Mouse (Mus musculus) hindbrain, embryonic 11.5 days (tissue): Measurements from ENCODE around the gene Trp53rka. TPM values are rescaled to one million over a fixed set of nuclear protein-coding genes. Genes with fewer than 3 reads are reported as not detected.
"Not testable (repeated sequence)": the region's sequence is repeated elsewhere in the genome, so short reads cannot be mapped to it uniquely, and the experiment has no call there.

ENCODE experiments used
- ATAC-seq: fragments of 200-750 bp; cut with Nextera tagmentation; 2 replicates; pipeline ENCODE4 v1.8.0; 2017; ENCODE audit warnings: mild to moderate bottlenecking, moderate TSS enrichment, moderate library complexity; ENCODE audit not compliant: low FRiP score
- DNase-seq: peaks from one replicate; pipeline ENCODE4 v3.0.0-alpha.2; 2015; ENCODE audit warnings: low spot score
- H3K27ac ChIP-seq: fragments of 300-500 bp; sonication (generic); 2 replicates; pipeline ENCODE4 v1.5.1; 2014; ENCODE audit warnings: mild to moderate bottlenecking, low read depth, low read length
- H3K27me3 ChIP-seq: fragments of 300-500 bp; sonication (generic); 2 replicates; pipeline ENCODE4 v1.6.1; 2014; ENCODE audit warnings: mild to moderate bottlenecking, low read length, moderate library complexity, mixed read lengths; ENCODE audit not compliant: control insufficient read depth, insufficient read depth
- H3K36me3 ChIP-seq: fragments of 300-500 bp; sonication (generic); 2 replicates; pipeline ENCODE4 v1.6.1; 2014; ENCODE audit warnings: mild to moderate bottlenecking, low read length, moderate library complexity, mixed read lengths; ENCODE audit not compliant: control insufficient read depth, insufficient read depth
- H3K4me1 ChIP-seq: fragments of 300-500 bp; sonication (generic); replicated peaks from 2 replicates; pipeline ENCODE4 v1.6.1; 2014; ENCODE audit warnings: low read length, mixed read lengths; ENCODE audit not compliant: control insufficient read depth, insufficient read depth
- H3K4me2 ChIP-seq: fragments of 300-500 bp; sonication (generic); replicated peaks from 2 replicates; pipeline ENCODE4 v1.6.1; 2014; ENCODE audit warnings: mild to moderate bottlenecking, low read depth, low read length
- H3K4me3 ChIP-seq: fragments of 300-500 bp; sonication (generic); 2 replicates; pipeline ENCODE4 v1.5.1; 2014; ENCODE audit warnings: low read depth, low read length
- H3K9ac ChIP-seq: fragments of 300-500 bp; sonication (generic); 2 replicates; pipeline ENCODE4 v1.6.1; 2014; ENCODE audit warnings: low read depth, low read length
- H3K9me3 ChIP-seq: fragments of 300-500 bp; sonication (generic); 2 replicates; pipeline ENCODE4 v1.6.1; 2016; ENCODE audit warnings: low read length; ENCODE audit not compliant: control insufficient read depth
- whole genome bisulfite sequencing: fragments of 180-500 bp; shearing (Covaris S2); extraction: QIAGEN DNeasy Blood & Tissue Kit; methylation state at CpG from one replicate; pipeline ENCODE4 v1.1.7; 2014; 5-methylcytosine and 5-hydroxymethylcytosine counted together
- polyA plus RNA-seq: library from polyadenylated mRNA; unstranded; fragments of >200 nt; fragmentation: Nextera tagmentation; extraction: Ambion mirVana; gene quantifications from 2 replicates; pipeline ENCODE4 v1.2.1, GENCODE M21; 2014

Trp53rka gene
- polyA plus RNA-seq, 1 experiment from 2014 or later, result 51.3 TPM

DNA sequence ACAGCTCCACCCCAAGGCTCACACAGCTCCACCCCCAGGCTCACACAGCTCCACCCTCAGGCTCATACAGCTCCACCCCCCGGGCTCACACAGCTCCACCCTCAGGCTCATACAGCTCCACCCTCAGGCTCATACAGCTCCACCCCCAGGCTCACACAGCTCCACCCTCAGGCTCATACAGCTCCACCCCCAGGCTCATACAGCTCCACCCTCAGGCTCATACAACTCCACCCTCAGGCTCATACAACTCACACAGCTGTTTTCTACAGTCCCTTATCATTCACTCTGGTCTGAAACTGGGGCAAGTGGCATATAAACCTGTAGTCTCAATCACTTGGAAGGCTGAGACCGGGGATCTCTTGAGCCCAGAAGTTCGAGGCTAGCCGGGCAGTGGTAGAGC, 18.4 kb upstream of the Trp53rka start:
- not testable (repeated sequence) for ATAC-seq, H3K9me3 ChIP-seq, H3K4me2 ChIP-seq, H3K9ac ChIP-seq, DNase-seq, H3K4me1 ChIP-seq, H3K27me3 ChIP-seq, H3K27ac ChIP-seq, H3K4me3 ChIP-seq, H3K36me3 ChIP-seq
- 87% methylated on average over 4 of the region's 4 CpGs for WGBS

GRCm38 (mm10) chr2:165510914-165511458, 17.9 kb upstream of the Trp53rka start:
- not testable (repeated sequence) for H3K9ac ChIP-seq, H3K4me3 ChIP-seq, H3K9me3 ChIP-seq, H3K4me1 ChIP-seq, H3K27me3 ChIP-seq, H3K27ac ChIP-seq, H3K4me2 ChIP-seq, DNase-seq, ATAC-seq, H3K36me3 ChIP-seq
- WGBS, result 73% methylated on average over 2 of the region's 2 CpGs

DNA sequence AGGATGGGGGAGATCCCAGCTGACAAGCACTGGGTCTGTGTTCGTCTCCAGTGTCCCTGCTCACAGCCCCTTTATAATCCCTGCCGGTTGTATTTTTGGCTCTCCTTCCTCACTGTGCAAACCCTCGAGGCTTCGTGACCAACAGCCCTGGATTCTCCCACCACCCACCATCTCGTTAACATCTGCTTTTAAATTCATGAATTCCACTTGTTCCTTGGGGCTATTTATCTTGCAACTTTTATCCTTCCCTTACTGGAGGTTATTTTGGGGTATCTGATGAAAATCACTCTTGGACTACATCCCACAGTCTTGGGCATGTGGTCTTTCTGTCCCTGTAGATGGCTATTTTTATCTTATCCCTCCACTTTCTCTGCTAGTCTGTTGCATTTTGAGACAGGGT, 17.3 kb upstream of the Trp53rka start:
- Histone ChIP-seq H3K27ac (no peak overlapping the region), H3K4me1 (peaks cover 5% of the 10 kb centered on the region), H3K4me3 (no peak overlapping the region), H3K9me3 (no peaks in the 10 kb centered on the region), H3K36me3 (no peaks in the 10 kb centered on the region), H3K4me2 (no peak overlapping the region), H3K27me3 (no peaks in the 10 kb centered on the region), H3K9ac (no peak overlapping the region)
- ATAC-seq (no peak), DNase-seq (no peak)
- 69% methylated on average over 5 of the region's 5 CpGs for WGBS

DNA sequence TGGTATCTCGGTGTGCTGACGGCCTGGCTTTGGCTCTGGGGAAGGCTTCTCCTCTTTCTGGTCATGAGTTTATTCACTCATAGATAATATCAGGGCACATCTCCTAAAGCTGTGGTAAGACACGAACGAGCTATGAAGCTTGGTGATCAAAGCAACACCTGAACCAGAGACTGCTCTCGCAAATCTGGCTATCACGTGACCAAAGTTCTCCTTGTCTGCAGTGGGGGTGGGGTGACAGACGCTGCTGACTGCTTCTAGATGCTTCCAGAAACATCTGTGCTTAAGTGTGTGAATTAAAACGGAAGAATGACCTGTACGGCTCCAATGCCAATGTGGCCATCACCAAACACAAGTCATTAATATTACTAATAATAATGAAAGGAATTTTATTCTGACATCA, 16.6 kb upstream of the Trp53rka start:
- H3K27me3 ChIP-seq, result no peaks in the 10 kb centered on the region
- H3K9ac ChIP-seq, result no peak overlapping the region
- H3K4me2 ChIP-seq, result no peak overlapping the region
- peaks cover 5% of the 10 kb centered on the region for H3K4me1 ChIP-seq
- 82% methylated on average over 9 of the region's 9 CpGs for WGBS
- H3K36me3 ChIP-seq, result no peaks in the 10 kb centered on the region
- H3K9me3 ChIP-seq, result no peaks in the 10 kb centered on the region
- H3K4me3 ChIP-seq, result no peak overlapping the region
- DNase-seq (no peak), ATAC-seq (no peak)
- H3K27ac ChIP-seq, result no peak overlapping the region

DNA sequence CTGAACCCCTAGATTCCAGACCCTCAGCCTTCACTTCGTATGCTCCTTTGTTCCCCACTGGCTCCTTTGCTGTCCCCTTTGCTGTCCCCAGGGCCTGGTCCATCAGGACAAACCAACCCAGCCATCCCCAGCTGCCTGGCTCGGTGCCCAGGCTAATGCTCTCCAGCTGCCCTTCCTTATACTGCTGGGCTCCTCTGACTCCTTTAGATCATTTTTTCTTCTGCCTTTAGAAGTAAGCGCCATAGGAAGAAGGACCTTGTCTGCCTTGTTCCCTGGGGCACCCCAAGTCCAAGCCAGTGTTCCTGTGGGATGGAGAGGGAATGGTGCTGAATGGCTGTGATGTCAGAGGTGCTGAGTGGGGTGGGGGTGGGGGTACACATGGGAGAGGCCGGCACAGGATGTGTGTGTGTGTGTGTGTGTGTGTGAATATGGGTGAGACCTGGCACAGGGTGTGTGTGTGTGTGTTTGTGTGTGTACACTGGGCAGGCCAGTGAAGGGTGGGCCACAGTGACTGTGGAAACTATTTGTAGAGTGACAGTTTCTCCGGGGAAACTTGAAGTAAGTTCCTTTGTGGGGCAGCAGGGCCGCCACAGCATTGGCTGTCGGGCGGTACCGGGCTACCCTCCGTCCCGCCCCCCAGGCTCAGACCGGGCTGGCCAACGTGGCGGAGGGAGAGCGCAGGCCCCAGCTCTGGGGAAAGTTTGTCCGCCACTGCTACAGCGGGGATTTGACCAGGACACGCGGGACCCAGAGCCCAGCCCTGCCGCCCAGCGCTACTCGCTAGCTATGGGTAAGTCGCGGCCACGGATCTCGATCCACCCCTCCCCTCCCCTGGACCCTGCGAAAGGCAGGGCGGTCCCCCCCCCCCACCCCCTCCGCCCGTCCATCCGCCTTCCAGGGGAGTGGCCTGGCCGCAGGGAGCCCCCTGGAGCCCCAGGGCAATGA, 10.4 kb upstream of the Trp53rka start, which contains the start of gene Slc2a10:
Gene Slc2a10 (plus strand): TSS at position 529 of the 945 bp plus-strand sequence.
- DNase-seq, result peak; percentile 39
- 7% methylated on average over 28 of the region's 32 CpGs for WGBS
- H3K4me3 ChIP-seq, result peak within 1 kb of the TSS; percentile 34
- ATAC-seq, result peak; percentile 57; the same call in 1 of the 2 replicates
- H3K4me1 ChIP-seq, result peaks cover 5% of the 10 kb centered on the region; the same call in 1 of the 2 replicates
- H3K27me3 ChIP-seq, result no peaks in the 10 kb centered on the region
- H3K9me3 ChIP-seq, result no peaks in the 10 kb centered on the region
- H3K36me3 ChIP-seq, result no peaks in the 10 kb centered on the region
- H3K9ac ChIP-seq, result peak within 1 kb of the TSS; percentile 39; the same call in 1 of the 2 replicates
- H3K4me2 ChIP-seq, result peak within 1 kb of the TSS; percentile 61
- 0 out of 2 replicates have a peak within 1 kb of the TSS, but pooled peaks have one; percentile 10 for H3K27ac ChIP-seq

DNA sequence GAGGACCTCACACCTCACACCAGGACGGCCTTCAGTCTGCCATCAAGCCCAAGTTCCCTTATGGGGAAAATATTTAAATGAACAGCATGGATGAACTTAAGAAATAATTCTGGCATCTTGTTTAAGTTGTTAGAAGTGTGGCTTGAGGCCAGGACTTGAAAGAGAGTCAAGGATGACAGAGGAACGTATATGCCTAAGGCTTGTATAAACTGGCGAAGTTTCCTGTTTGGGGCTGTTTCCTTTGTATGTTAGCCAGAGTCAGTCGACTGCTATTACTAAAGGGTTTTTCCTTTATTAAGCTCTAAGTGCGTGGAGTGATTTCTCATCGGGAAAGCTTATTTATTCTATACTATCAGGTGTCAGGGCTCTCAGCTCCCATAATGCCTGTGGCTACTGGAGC, 5.7 kb upstream of the Trp53rka start:
- Histone ChIP-seq H3K4me3 (no peak overlapping the region), H3K27me3 (no peaks in the 10 kb centered on the region), H3K9ac (no peak overlapping the region), H3K36me3 (no peaks in the 10 kb centered on the region), H3K9me3 (no peaks in the 10 kb centered on the region), H3K4me1 (0 out of 2 replicates have a peak, but pooled peaks cover 3% of the 10 kb centered on the region), H3K27ac (no peak overlapping the region), H3K4me2 (no peak overlapping the region)
- no peak for DNase-seq
- 77% methylated on average over 6 of the region's 6 CpGs for WGBS
- no peak for ATAC-seq

DNA sequence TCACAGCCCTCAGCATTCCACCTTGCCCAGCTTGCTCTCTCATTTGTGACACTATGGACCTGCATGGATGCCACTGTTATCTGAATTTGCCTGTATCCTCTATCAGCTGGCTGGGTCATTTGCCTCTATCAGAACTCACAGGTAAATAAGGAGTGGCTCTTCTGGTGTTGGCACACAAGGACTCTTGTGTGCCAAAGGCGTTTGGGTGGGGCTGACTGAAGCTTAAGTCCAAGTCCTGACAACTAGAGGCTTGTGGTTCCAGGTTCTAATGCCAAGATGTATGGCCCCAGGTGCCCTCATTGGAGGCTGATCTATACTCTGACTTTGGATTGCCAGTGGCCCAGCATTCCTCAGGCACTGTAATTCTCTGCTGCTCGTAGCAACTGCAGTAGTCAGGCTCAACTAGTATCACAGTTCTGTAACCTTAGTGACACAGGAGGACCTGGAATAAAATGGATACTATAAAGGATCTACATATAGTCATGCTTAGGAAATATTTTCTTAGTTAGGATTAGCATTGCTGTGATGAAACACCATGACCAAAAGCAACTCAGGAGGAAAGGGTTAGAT, 4.7 kb upstream of the Trp53rka start:
- Histone ChIP-seq H3K36me3 (no peaks in the 10 kb centered on the region), H3K9ac (no peak overlapping the region), H3K27ac (no peak overlapping the region), H3K9me3 (no peaks in the 10 kb centered on the region), H3K4me3 (no peak overlapping the region), H3K4me2 (no peak overlapping the region), H3K27me3 (no peaks in the 10 kb centered on the region), H3K4me1 (no peaks in the 10 kb centered on the region)
- ATAC-seq, result no peak
- DNase-seq, result no peak
- WGBS, result 68% methylated on average over 2 of the region's 2 CpGs

GRCm38 (mm10) chr2:165496251-165496650, 3.1 kb upstream of the Trp53rka start:
- no peak overlapping the region for H3K27ac ChIP-seq

More at GRCm38 (mm10) chr2:165496251-165496650, 3.1 kb upstream of the Trp53rka start:
- Histone ChIP-seq H3K36me3 (no peaks in the 10 kb centered on the region), H3K4me3 (no peak overlapping the region), H3K9ac (no peak overlapping the region), H3K4me1 (no peaks in the 10 kb centered on the region; the same call in 1 of the 2 replicates), H3K27me3 (no peaks in the 10 kb centered on the region), H3K9me3 (no peaks in the 10 kb centered on the region), H3K4me2 (no peak overlapping the region)
- ATAC-seq (no peak), DNase-seq (peak; percentile 56)
